Mouse (Mus musculus) retina, postnatal 7 days (tissue): ENCODE measurements around the gene Ttn.

Experiments
- DNase-seq: peaks from one replicate; pipeline ENCODE4 v3.0.0-alpha.2; 2012; ENCODE audit warnings: low read depth, low spot score

Ttn gene

GRCm38 (mm10) chr2:76659419-76659818 is 322.9 kb downstream of the Ttn start:
- no peak for DNase-seq

DNA sequence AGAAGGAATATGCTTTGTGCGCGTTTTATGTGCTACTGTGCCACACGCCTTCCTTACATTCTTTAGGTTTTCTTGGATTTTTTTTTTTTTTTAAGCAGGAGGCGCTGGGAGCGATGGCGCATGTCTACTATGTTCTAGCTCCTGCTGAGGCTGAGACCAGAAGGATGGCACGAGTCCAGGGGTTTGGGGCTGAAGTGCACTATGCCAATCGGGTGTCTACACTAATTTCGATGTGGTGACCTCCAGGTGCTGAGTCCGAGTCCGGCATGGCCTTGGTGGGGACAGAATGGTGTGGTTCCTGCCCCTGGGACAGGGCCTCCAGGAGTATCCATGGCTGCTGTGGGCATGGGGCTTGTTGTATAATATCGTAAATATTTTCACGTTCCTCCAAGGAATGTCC is 323.8 kb downstream of the Ttn start:
- DNase-seq: no peak

DNA sequence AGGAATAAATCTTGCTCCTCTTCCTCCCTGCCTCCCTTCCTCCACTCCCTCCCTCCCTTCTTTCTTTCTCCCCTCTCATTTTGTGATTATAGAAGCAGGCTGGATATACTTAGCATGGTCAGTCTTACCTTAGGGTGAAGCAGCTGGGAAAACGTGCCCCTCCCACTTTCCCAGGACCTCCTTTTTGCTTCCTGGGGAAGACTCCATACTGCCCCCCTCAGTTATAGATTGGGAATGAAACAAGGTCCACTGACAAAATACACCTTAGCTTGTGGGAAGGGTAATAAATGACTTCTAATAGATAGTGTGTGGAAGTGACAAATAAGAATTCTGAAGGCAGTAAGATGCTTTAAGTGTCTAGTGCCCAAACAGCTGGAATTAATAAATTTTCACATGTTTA is 326.4 kb downstream of the Ttn start:
- DNase-seq: no peak

DNA sequence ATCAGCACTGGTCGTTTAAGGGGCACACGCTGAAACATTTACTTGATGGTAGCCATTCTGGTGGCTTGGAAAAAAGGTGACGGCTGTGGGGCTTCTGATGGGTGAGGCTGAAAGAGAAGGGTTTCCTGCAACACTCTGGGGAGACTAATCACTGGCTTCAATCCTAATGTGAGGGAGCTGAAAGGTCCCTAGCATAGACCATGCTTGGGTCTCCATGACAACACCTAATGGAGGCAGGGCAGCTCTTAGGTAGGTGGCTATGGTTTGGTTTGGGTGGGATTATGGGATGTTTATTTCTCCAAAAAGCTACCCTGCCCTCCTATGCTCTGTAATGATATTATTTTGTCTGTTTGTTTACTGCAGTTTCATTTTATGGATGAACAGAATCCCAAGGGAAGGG is 326.9 kb downstream of the Ttn start:
- no peak for DNase-seq

DNA sequence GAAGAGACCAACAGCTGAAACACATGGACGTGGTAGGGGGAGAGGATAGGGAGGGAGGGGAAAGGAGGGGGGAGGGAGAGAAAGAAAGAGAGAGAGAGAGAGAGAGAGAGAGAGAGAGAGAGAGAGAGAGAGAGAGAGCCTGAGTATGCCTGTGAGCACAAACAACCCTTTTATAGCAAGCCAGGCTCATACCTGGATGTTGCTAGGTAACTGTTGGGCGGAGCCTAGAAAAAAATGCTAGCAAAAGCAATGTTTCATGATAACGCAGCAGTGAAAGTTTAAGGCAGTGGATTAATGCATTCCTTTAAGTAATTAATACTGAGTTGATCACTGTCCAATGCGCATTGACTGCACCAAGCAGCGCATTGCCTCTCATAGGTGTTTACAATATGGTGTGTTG is 327.7 kb downstream of the Ttn start:
- DNase-seq: no peak
